Mouse (Mus musculus) hindbrain, embryonic 14.5 days (tissue): Measurements from ENCODE around the gene Zcchc14. TPM values are rescaled to one million over a fixed set of nuclear protein-coding genes. Genes with fewer than 3 reads are reported as not detected.

Source experiments
- ATAC-seq: fragments of 200-750 bp; cut with Nextera tagmentation; 2 replicates; pipeline ENCODE4 v1.8.0; 2017; ENCODE audit warnings: moderate number of reproducible peaks, mild to moderate bottlenecking, moderate TSS enrichment, moderate library complexity; ENCODE audit not compliant: low FRiP score
- DNase-seq: peaks from one replicate; pipeline ENCODE4 v3.0.0-alpha.2; 2015; ENCODE audit warnings: low spot score
- H3K27ac ChIP-seq: fragments of 300-500 bp; sonication (generic); 2 replicates; pipeline ENCODE4 v1.5.1; 2014; ENCODE audit warnings: mild to moderate bottlenecking, moderate library complexity
- H3K27me3 ChIP-seq: fragments of 300-500 bp; sonication (generic); 2 replicates; pipeline ENCODE4 v1.6.1; 2014; ENCODE audit warnings: mild to moderate bottlenecking, low read length, mixed read lengths; ENCODE audit not compliant: control insufficient read depth, insufficient read depth
- H3K36me3 ChIP-seq: fragments of 300-500 bp; sonication (generic); replicated peaks from 2 replicates; pipeline ENCODE4 v1.6.1; 2014; ENCODE audit not compliant: control insufficient read depth, insufficient read depth
- H3K4me1 ChIP-seq: fragments of 300-500 bp; sonication (generic); replicated peaks from 2 replicates; pipeline ENCODE4 v1.6.1; 2014; ENCODE audit warnings: antibody characterized with exemption, low read length, mixed read lengths; ENCODE audit not compliant: control insufficient read depth, insufficient read depth
- H3K4me2 ChIP-seq: fragments of 300-500 bp; sonication (generic); replicated peaks from 2 replicates; pipeline ENCODE4 v1.6.1; 2014; ENCODE audit warnings: mild to moderate bottlenecking, moderate library complexity
- H3K4me3 ChIP-seq: fragments of 300-500 bp; sonication (generic); replicated peaks from 2 replicates; pipeline ENCODE4 v1.5.1; 2014; ENCODE audit warnings: mild to moderate bottlenecking, low read length
- H3K9ac ChIP-seq: fragments of 300-500 bp; sonication (generic); 2 replicates; pipeline ENCODE4 v1.6.1; 2014
- H3K9me3 ChIP-seq: fragments of 300-500 bp; sonication (generic); 2 replicates; pipeline ENCODE4 v1.6.1; 2016; ENCODE audit warnings: low read length; ENCODE audit not compliant: control insufficient read depth
- WGBS: fragments of 180-500 bp; shearing (Covaris S2); extraction: QIAGEN DNeasy Blood & Tissue Kit; methylation state at CpG from one replicate; pipeline ENCODE4 v1.1.7; 2014; 5-methylcytosine and 5-hydroxymethylcytosine counted together
- polyA plus RNA-seq: library from polyadenylated mRNA; unstranded; fragments of >200 nt; fragmentation: Nextera tagmentation; extraction: Ambion mirVana; gene quantifications from 2 replicates; pipeline ENCODE4 v1.2.1, GENCODE M21; 2014

Zcchc14 gene
- polyA plus RNA-seq, 1 experiment from 2014 or later, result 35.6 TPM

- no peak overlapping the region for H3K4me3 ChIP-seq
- no peak overlapping the region for H3K9ac ChIP-seq
- H3K4me1 ChIP-seq, result no peaks in the 10 kb centered on the region
- H3K4me2 ChIP-seq, result no peak overlapping the region
- DNase-seq, result no peak
- ATAC-seq, result no peak
- no peaks in the 10 kb centered on the region for H3K9me3 ChIP-seq
- H3K27me3 ChIP-seq, result no peaks in the 10 kb centered on the region
- H3K27ac ChIP-seq, result no peak overlapping the region
- WGBS, result 95% methylated on average over 7 of the region's 7 CpGs
- H3K36me3 ChIP-seq, result peaks cover 28% of the 10 kb centered on the region
These were observed 92.1 kb downstream of the Zcchc14 start for GRCm38 (mm10) chr8:121560432-121561100.

GRCm38 (mm10) chr8:121559801-121560200 lies 92.9 kb downstream of the Zcchc14 start:
- H3K9ac ChIP-seq, result no peak overlapping the region
- H3K4me3 ChIP-seq, result no peak overlapping the region
- WGBS, result 95% methylated on average over 12 of the region's 12 CpGs
- H3K4me2 ChIP-seq, result no peak overlapping the region
- H3K36me3 ChIP-seq, result peaks cover 29% of the 10 kb centered on the region
- no peaks in the 10 kb centered on the region for H3K9me3 ChIP-seq
- ATAC-seq (no peak), DNase-seq (no peak)
- no peaks in the 10 kb centered on the region for H3K27me3 ChIP-seq
- H3K27ac ChIP-seq, result no peak overlapping the region
- H3K4me1 ChIP-seq, result no peaks in the 10 kb centered on the region

- no peak for DNase-seq
- no peak for ATAC-seq
- Histone ChIP-seq H3K36me3 (peaks cover 41% of the 10 kb centered on the region), H3K9ac (no peak overlapping the region), H3K4me2 (no peak overlapping the region), H3K4me3 (no peak overlapping the region), H3K27ac (no peak overlapping the region), H3K9me3 (no peaks in the 10 kb centered on the region), H3K4me1 (no peaks in the 10 kb centered on the region), H3K27me3 (no peaks in the 10 kb centered on the region)
- WGBS, result 89% methylated on average over 16 of the region's 16 CpGs
These were observed 94.2 kb downstream of the Zcchc14 start for GRCm38 (mm10) chr8:121558538-121558937.

- 87% methylated on average over 11 of the region's 11 CpGs for WGBS
- DNase-seq, result no peak
- H3K9ac ChIP-seq, result no peak overlapping the region
- no peaks in the 10 kb centered on the region for H3K4me1 ChIP-seq
- no peaks in the 10 kb centered on the region for H3K9me3 ChIP-seq
- H3K4me2 ChIP-seq, result no peak overlapping the region
- no peaks in the 10 kb centered on the region for H3K27me3 ChIP-seq
- no peak overlapping the region for H3K4me3 ChIP-seq
- no peak overlapping the region for H3K27ac ChIP-seq
- peaks cover 49% of the 10 kb centered on the region for H3K36me3 ChIP-seq
- no peak for ATAC-seq
These were observed 95.0 kb downstream of the Zcchc14 start for GRCm38 (mm10) chr8:121557746-121558145.

- Histone ChIP-seq H3K9me3 (no peaks in the 10 kb centered on the region), H3K4me1 (no peaks in the 10 kb centered on the region), H3K27ac (no peak overlapping the region), H3K36me3 (peaks cover 74% of the 10 kb centered on the region), H3K4me2 (no peak overlapping the region), H3K27me3 (no peaks in the 10 kb centered on the region), H3K4me3 (no peak overlapping the region), H3K9ac (no peak overlapping the region)
- ATAC-seq (no peak), DNase-seq (no peak)
- 89% methylated on average over 32 of the region's 32 CpGs for WGBS
These were observed 98.7 kb downstream of the Zcchc14 start for GRCm38 (mm10) chr8:121553831-121554475.

- peaks cover 64% of the 10 kb centered on the region for H3K36me3 ChIP-seq
- no peak for DNase-seq
These were observed 100.2 kb downstream of the Zcchc14 start for GRCm38 (mm10) chr8:121552506-121552905.

GRCm38 (mm10) chr8:121551065-121551985 lies 101.4 kb downstream of the Zcchc14 start:
- DNase-seq (no peak), ATAC-seq (no peak)
- Histone ChIP-seq H3K9ac (no peak overlapping the region), H3K9me3 (no peaks in the 10 kb centered on the region), H3K4me1 (no peaks in the 10 kb centered on the region), H3K36me3 (peaks cover 64% of the 10 kb centered on the region), H3K4me2 (no peak overlapping the region), H3K27ac (no peak overlapping the region), H3K27me3 (no peaks in the 10 kb centered on the region), H3K4me3 (no peak overlapping the region)
- 61% methylated on average over 24 of the region's 24 CpGs for WGBS

More at GRCm38 (mm10) chr8:121552506-121552905, 100.2 kb downstream of the Zcchc14 start:
- no peak overlapping the region for H3K27ac ChIP-seq
- H3K4me3 ChIP-seq, result no peak overlapping the region
- H3K4me1 ChIP-seq, result no peaks in the 10 kb centered on the region
- WGBS, result 92% methylated on average over 9 of the region's 9 CpGs
- no peaks in the 10 kb centered on the region for H3K9me3 ChIP-seq
- ATAC-seq, result no peak
- H3K9ac ChIP-seq, result no peak overlapping the region
- H3K27me3 ChIP-seq, result no peaks in the 10 kb centered on the region
- no peak overlapping the region for H3K4me2 ChIP-seq

- DNase-seq (no peak), ATAC-seq (no peak)
- H3K27ac ChIP-seq, result no peak overlapping the region
- H3K9ac ChIP-seq, result no peak overlapping the region
- peaks cover 60% of the 10 kb centered on the region for H3K36me3 ChIP-seq
- H3K9me3 ChIP-seq, result no peaks in the 10 kb centered on the region
- no peak overlapping the region for H3K4me3 ChIP-seq
- WGBS, result 93% methylated on average over 6 of the region's 6 CpGs
- no peaks in the 10 kb centered on the region for H3K4me1 ChIP-seq
- H3K27me3 ChIP-seq, result no peaks in the 10 kb centered on the region
- H3K4me2 ChIP-seq, result no peak overlapping the region
These were observed 102.6 kb downstream of the Zcchc14 start for GRCm38 (mm10) chr8:121550056-121550455.
